ENCODE assay signal across 18 mouse cellular contexts in the genomic region with DNA sequence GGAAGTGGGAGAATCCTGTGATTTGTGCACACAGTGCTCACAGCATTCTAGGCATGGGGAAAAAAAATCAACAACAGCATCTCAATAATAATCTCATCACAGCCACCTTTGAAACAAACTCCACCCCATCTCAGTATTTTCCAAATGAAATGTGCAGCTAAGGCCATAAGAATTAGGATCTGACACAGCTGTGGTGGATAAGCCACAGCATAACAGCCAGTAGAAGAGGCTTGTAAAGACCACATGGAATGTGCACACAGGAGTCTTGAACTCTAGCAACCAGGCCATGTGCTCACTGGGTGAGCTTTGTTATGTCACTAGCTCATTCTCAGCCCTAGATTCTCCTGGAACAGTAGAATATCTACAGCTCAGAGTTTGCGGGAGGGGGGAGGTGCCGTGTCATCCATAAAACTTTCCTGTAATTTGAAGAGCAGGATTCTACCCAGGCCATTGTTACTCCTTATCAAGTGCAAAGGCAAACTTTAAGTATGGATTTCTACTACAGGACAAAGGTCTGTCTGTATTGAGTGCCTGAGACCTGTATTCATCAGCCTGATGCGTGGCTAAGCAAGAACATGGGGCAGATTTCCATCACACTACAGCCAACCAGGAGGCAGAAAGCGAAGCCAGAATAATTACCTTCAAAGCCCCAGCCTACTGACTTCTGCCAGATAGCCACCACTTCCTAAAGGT.
A peak's percentile ranks its signal among the peaks of the same experiment; 100 is the strongest.
DNase-seq lines count a peak whose midpoint lies in the region; ATAC-seq lines count a peak whose summit lies in the region.
"Had no signal": no experiment of that assay in that cellular context is flagged by ENCODE, and none has a peak within 500 bp of the region (broad histone marks: within the 10 kb centered on the region; RNA-seq: fewer than 3 reads in every experiment).

No protein-coding gene starts in this region.

- no peaks in the 10 kb centered on the region for H3K27me3 ChIP-seq in heart, embryonic 13.5 days (replicated peaks)
- H3K27me3 ChIP-seq in lung, embryonic 16.5 days (ENCODE audit: control insufficient read depth, insufficient read depth, low read depth, low read length), result no peaks in the 10 kb centered on the region
- no peaks in the 10 kb centered on the region for H3K27me3 ChIP-seq in intestine, embryonic 15.5 days (replicated peaks)
- no peaks in the 10 kb centered on the region for H3K27me3 ChIP-seq in limb, embryonic 15.5 days
- H3K27me3 ChIP-seq: embryonic facial prominence, embryonic 15.5 days; Patski had no signal

- H3K36me3 ChIP-seq in heart, embryonic 13.5 days, result no peaks in the 10 kb centered on the region
- no peaks in the 10 kb centered on the region for H3K36me3 ChIP-seq in lung, embryonic 16.5 days (ENCODE audit: control insufficient read depth, insufficient read depth, low read length)
- no peaks in the 10 kb centered on the region for H3K36me3 ChIP-seq in intestine, embryonic 15.5 days
- no peaks in the 10 kb centered on the region for H3K36me3 ChIP-seq in limb, embryonic 15.5 days
- H3K36me3 ChIP-seq: embryonic facial prominence, embryonic 15.5 days had no signal

- no peak overlapping the region for H3K9ac ChIP-seq in heart, embryonic 13.5 days
- no peak overlapping the region for H3K9ac ChIP-seq in lung, embryonic 16.5 days (ENCODE audit: low read length)
- no peak overlapping the region for H3K9ac ChIP-seq in intestine, embryonic 15.5 days
- no peak overlapping the region for H3K9ac ChIP-seq in limb, embryonic 15.5 days
- H3K9ac ChIP-seq: embryonic facial prominence, embryonic 15.5 days had no signal

- no peaks in the 10 kb centered on the region for H3K9me3 ChIP-seq in heart, embryonic 13.5 days
- no peaks in the 10 kb centered on the region for H3K9me3 ChIP-seq in lung, embryonic 16.5 days (ENCODE audit: control insufficient read depth, low read length)
- no peaks in the 10 kb centered on the region for H3K9me3 ChIP-seq in intestine, embryonic 15.5 days
- no peaks in the 10 kb centered on the region for H3K9me3 ChIP-seq in limb, embryonic 15.5 days
- H3K9me3 ChIP-seq: embryonic facial prominence, embryonic 15.5 days had no signal

- H3K4me2 ChIP-seq in heart, embryonic 13.5 days, result no peak overlapping the region
- H3K4me2 ChIP-seq in lung, embryonic 16.5 days (ENCODE audit: low read depth, low read length), result no peak overlapping the region
- no peak overlapping the region for H3K4me2 ChIP-seq in intestine, embryonic 15.5 days (replicated peaks)
- H3K4me2 ChIP-seq in limb, embryonic 15.5 days, result no peak overlapping the region
- H3K4me2 ChIP-seq: embryonic facial prominence, embryonic 15.5 days had no signal

- ATAC-seq in heart, embryonic 13.5 days (ENCODE audit: extremely low read depth, insufficient number of reproducible peaks, low FRiP score, low TSS enrichment), result no peak
- ATAC-seq in lung, embryonic 16.5 days (ENCODE audit: low read depth), result peak; percentile 80
- ATAC-seq in intestine, embryonic 15.5 days, result peak; percentile 85
- ATAC-seq in limb, embryonic 15.5 days (ENCODE audit: insufficient number of reproducible peaks, low FRiP score, low TSS enrichment, low read depth), result no peak
- ATAC-seq: inflammation-experienced regulatory T-cells, adult 6 months; Patski had no signal

- DNase-seq in heart, adult 8-10 months (ENCODE audit: low spot score), result no peak
- DNase-seq in lung, postnatal 4 days, result no peak
- DNase-seq in frontal cortex, adult 2 months (ENCODE audit: extremely low spot score in 1 of 2, low spot score in 1 of 2), result no peak
- DNase-seq in adrenal gland, postnatal 4 days (ENCODE audit: low spot score in 2 of 2), result no peak
- DNase-seq: B cell, adult 2 months; cerebellum, adult 11-12 months; cerebellum, postnatal 36 days; heart, adult 2 months; liver; lung, postnatal 10 days; thymus, adult 2 months had no signal

- no peak overlapping the region for H3K4me3 ChIP-seq in heart, embryonic 13.5 days
- no peak overlapping the region for H3K4me3 ChIP-seq in lung, embryonic 16.5 days (ENCODE audit: low read length)
- no peak overlapping the region for H3K4me3 ChIP-seq in intestine, embryonic 15.5 days (replicated peaks)
- no peak overlapping the region for H3K4me3 ChIP-seq in limb, embryonic 15.5 days
- H3K4me3 ChIP-seq: embryonic facial prominence, embryonic 15.5 days; heart, adult 2 months had no signal

- WGBS in heart, embryonic 13.5 days, result 75% methylated on average over 4 of the region's 4 CpGs
- WGBS in lung, embryonic 16.5 days, result 58% methylated on average over 4 of the region's 4 CpGs
- WGBS in intestine, embryonic 15.5 days, result 69% methylated on average over 4 of the region's 4 CpGs
- WGBS in limb, embryonic 15.5 days, result 75% methylated on average over 4 of the region's 4 CpGs

- H3K27ac ChIP-seq in heart, embryonic 13.5 days (replicated peaks), result 0 out of 2 replicates have a peak overlapping the region, but pooled peaks have one; percentile 2
- H3K27ac ChIP-seq in lung, embryonic 16.5 days (ENCODE audit: low read length), result peak overlapping the region; percentile 60
- H3K27ac ChIP-seq in intestine, embryonic 15.5 days, result peak overlapping the region; percentile 46; the same call in 1 of the 2 replicates
- H3K27ac ChIP-seq in limb, embryonic 15.5 days, result peak overlapping the region; percentile 79
- H3K27ac ChIP-seq: embryonic facial prominence, embryonic 15.5 days had no signal

- H3K4me1 ChIP-seq in heart, embryonic 13.5 days, result peaks cover 46% of the 10 kb centered on the region
- H3K4me1 ChIP-seq in lung, embryonic 16.5 days (replicated peaks; ENCODE audit: control insufficient read depth, insufficient read depth, low read length), result peaks cover 50% of the 10 kb centered on the region
- H3K4me1 ChIP-seq in intestine, embryonic 15.5 days (replicated peaks), result peaks cover 27% of the 10 kb centered on the region
- peaks cover 26% of the 10 kb centered on the region for H3K4me1 ChIP-seq in limb, embryonic 15.5 days

Comparison
In these comparisons a context has a peak if more than half of its experiments do, and no peak if none do; other contexts are left out.
1. ATAC-seq: peak in lung, embryonic 16.5 days (single experiment) and intestine, embryonic 15.5 days (single experiment); none in heart, embryonic 13.5 days (single experiment) and limb, embryonic 15.5 days (single experiment).
2. H3K27ac ChIP-seq: peak in every context shown above with its lines; median percentile 79 in limb, embryonic 15.5 days; 60 in lung, embryonic 16.5 days; 46 in intestine, embryonic 15.5 days; 2 in heart, embryonic 13.5 days.